Mouse (Mus musculus) heart, embryonic 14.5 days (tissue): ENCODE measurements around the gene Actr1b. TPM values are rescaled to one million over a fixed set of nuclear protein-coding genes. Genes with fewer than 3 reads are reported as not detected.
A peak's percentile ranks its signal among the peaks of the same experiment; 100 is the strongest.

Experiments
- ATAC-seq: fragments of 200-750 bp; cut with Nextera tagmentation; 2 replicates; pipeline ENCODE4 v1.8.0; 2017; ENCODE audit warnings: low read depth, moderate TSS enrichment; ENCODE audit not compliant: insufficient number of reproducible peaks, insufficient read depth, low FRiP score
- H3K27ac ChIP-seq, 2 experiments: fragments of 200-500 bp in 1 of 2; fragments of 300-500 bp in 1 of 2; sonication (generic) in 1 of 2; replicated peaks in 1 of 2; 2 replicates each; pipeline ENCODE4 v1.5.1; 2012 to 2014; ENCODE audit warnings: low read depth in 2 of 2, low read length in 2 of 2, control low read depth in 1 of 2, mild to moderate bottlenecking in 1 of 2, mixed read lengths in 1 of 2; ENCODE audit not compliant: control insufficient read depth in 1 of 2, insufficient read depth in 1 of 2
- H3K27me3 ChIP-seq: fragments of 300-500 bp; sonication (generic); 2 replicates; pipeline ENCODE4 v1.6.1; 2014; ENCODE audit warnings: mild to moderate bottlenecking, low read length, control low read depth; ENCODE audit not compliant: control insufficient read depth, insufficient read depth
- H3K36me3 ChIP-seq: fragments of 300-500 bp; sonication (generic); 2 replicates; pipeline ENCODE4 v1.6.1; 2014; ENCODE audit warnings: mild to moderate bottlenecking, control low read depth, low read length, mixed read lengths; ENCODE audit not compliant: control insufficient read depth, insufficient read depth
- H3K4me1 ChIP-seq, 2 experiments: fragments of 200-500 bp in 1 of 2; fragments of 300-500 bp in 1 of 2; sonication (generic) in 1 of 2; 2 replicates each; pipeline ENCODE4 v1.6.1; 2012 to 2014; ENCODE audit warnings: low read length in 2 of 2, control low read depth in 1 of 2, mixed read lengths in 1 of 2; ENCODE audit not compliant: control insufficient read depth in 2 of 2, insufficient read depth in 2 of 2
- H3K4me2 ChIP-seq: fragments of 300-500 bp; sonication (generic); 2 replicates; pipeline ENCODE4 v1.6.1; 2014; ENCODE audit warnings: mild to moderate bottlenecking, low read length
- H3K4me3 ChIP-seq, 2 experiments: fragments of 200-500 bp in 1 of 2; fragments of 300-500 bp in 1 of 2; sonication (generic) in 1 of 2; 2 replicates each; pipeline ENCODE4 v1.5.1; 2012 to 2014; ENCODE audit warnings: low read length in 2 of 2, mild to moderate bottlenecking in 2 of 2, control low read depth in 1 of 2, low read depth in 1 of 2, moderate library complexity in 1 of 2; ENCODE audit not compliant: control insufficient read depth in 1 of 2, insufficient read depth in 1 of 2
- H3K9ac ChIP-seq: fragments of 300-500 bp; sonication (generic); 2 replicates; pipeline ENCODE4 v1.6.1; 2014; ENCODE audit warnings: mild to moderate bottlenecking, low read length
- H3K9me3 ChIP-seq: fragments of 300-500 bp; sonication (generic); 2 replicates; pipeline ENCODE4 v1.6.1; 2016; ENCODE audit warnings: low read length, control low read depth; ENCODE audit not compliant: control insufficient read depth
- WGBS: fragments of 180-500 bp; shearing (Covaris S2); extraction: QIAGEN DNeasy Blood & Tissue Kit; methylation state at CpG from one replicate; pipeline ENCODE4 v1.1.7; 2014; 5-methylcytosine and 5-hydroxymethylcytosine counted together
- polyA plus RNA-seq: library from polyadenylated mRNA; unstranded; fragments of >200 nt; fragmentation: Nextera tagmentation; extraction: Ambion mirVana; gene quantifications from 2 replicates; pipeline ENCODE4 v1.2.1, GENCODE M21; 2014

The Actr1b gene
- polyA plus RNA-seq, 1 experiment from 2014 or later = 74.4 TPM

- no peak overlapping the region for H3K4me3 ChIP-seq
- H3K4me1 ChIP-seq = no peaks in the 10 kb centered on the region
- no peak for ATAC-seq
- H3K27me3 ChIP-seq = no peaks in the 10 kb centered on the region
- 73% methylated on average over 16 of the region's 16 CpGs for WGBS
- no peaks in the 10 kb centered on the region for H3K9me3 ChIP-seq
- no peaks in the 10 kb centered on the region for H3K36me3 ChIP-seq
- no peak overlapping the region for H3K9ac ChIP-seq
- no peak overlapping the region for H3K4me2 ChIP-seq
- H3K27ac ChIP-seq = no peak overlapping the region
Observed at GRCm38 (mm10) chr1:36723146-36724056, 9.2 kb upstream of the Actr1b start.

- H3K27ac ChIP-seq = no peak overlapping the region
- no peaks in the 10 kb centered on the region for H3K27me3 ChIP-seq
- H3K9ac ChIP-seq = no peak overlapping the region
- no peaks in the 10 kb centered on the region for H3K36me3 ChIP-seq
- no peak for ATAC-seq
- H3K4me2 ChIP-seq = no peak overlapping the region
- H3K4me3 ChIP-seq = no peak overlapping the region
- WGBS = 79% methylated on average over 1 of the region's 1 CpGs
- H3K9me3 ChIP-seq = no peaks in the 10 kb centered on the region
- H3K4me1 ChIP-seq = no peaks in the 10 kb centered on the region
Observed at GRCm38 (mm10) chr1:36718786-36719185, 4.6 kb upstream of the Actr1b start.

GRCm38 (mm10) chr1:36711104-36711503 lies 3.1 kb downstream of the Actr1b start:
- WGBS = 90% methylated on average over 2 of the region's 2 CpGs
- no peak for ATAC-seq
- Histone ChIP-seq H3K9me3 (0 out of 2 replicates have a peak, but pooled peaks cover 2% of the 10 kb centered on the region), H3K27me3 (no peaks in the 10 kb centered on the region), H3K9ac (no peak overlapping the region), H3K27ac (no peak overlapping the region), H3K4me2 (no peak overlapping the region), H3K4me3 (no peak overlapping the region), H3K36me3 (peaks cover 15% of the 10 kb centered on the region), H3K4me1 (peaks cover 4 to 22% of the 10 kb centered on the region in 2 experiments)

GRCm38 (mm10) chr1:36709854-36710280 lies 4.4 kb downstream of the Actr1b start, which contains the start of gene 4933424G06Rik:
Gene 4933424G06Rik, plus strand, starts transcription at chr1:36710149.
- Histone ChIP-seq H3K27ac (peak within 1 kb of the TSS; percentile 70 to 85), H3K4me3 (peak within 1 kb of the TSS; percentile 91 to 93), H3K27me3 (no peaks in the 10 kb centered on the region), H3K36me3 (peaks cover 27% of the 10 kb centered on the region), H3K9ac (peak within 1 kb of the TSS; percentile 91), H3K4me2 (peak within 1 kb of the TSS; percentile 85), H3K9me3 (0 out of 2 replicates have a peak, but pooled peaks cover 2% of the 10 kb centered on the region), H3K4me1 (peaks cover 4 to 22% of the 10 kb centered on the region in 2 experiments)
- ATAC-seq = peak; percentile 92
- WGBS = under 1% methylated on average over 29 of the region's 29 CpGs

DNA sequence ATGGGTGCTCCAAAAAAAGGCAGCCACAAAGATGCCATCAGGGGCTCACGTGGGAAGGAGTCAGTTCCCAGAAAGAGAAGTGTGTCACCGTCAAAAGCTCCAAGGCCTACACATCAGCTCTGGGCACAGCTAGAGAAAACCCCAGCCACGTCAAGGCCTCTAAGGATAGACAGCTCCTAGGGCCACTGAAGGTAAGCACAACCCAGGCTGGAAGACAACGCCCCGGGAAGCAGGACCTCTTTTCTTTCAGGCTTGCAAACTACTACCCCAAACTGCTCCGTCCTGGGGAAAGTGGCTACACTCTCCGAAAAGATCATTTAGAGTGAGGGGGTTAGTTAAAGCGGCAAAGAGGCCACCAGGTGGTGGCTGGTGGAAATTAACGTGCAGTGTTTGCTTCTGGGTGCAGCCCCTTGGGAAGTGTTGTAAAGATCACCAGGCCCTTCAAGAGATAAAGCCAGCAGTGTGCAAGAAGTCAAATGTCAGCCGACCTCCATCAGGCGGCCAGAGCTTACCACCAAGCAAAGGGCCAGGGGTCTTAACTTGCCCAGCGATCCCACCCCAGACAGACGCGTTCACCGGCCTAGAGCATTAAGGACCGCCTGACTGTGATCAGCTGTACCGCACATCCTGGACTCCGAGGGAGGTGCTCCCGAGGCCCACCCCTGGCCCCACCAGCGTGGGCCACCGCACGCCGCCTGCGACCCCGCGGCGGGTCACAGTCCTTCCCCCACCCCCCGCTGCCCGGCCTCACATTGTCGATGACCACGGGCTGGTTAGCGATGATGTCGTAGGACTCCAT lies 5.0 kb downstream of the Actr1b start:
- Histone ChIP-seq H3K4me2 (peak overlapping the region; percentile 85), H3K27ac (peak overlapping the region; percentile 70 to 85), H3K27me3 (no peaks in the 10 kb centered on the region), H3K36me3 (peaks cover 34% of the 10 kb centered on the region), H3K4me3 (peak overlapping the region; percentile 91 to 93), H3K4me1 (peaks cover 4 to 22% of the 10 kb centered on the region in 2 experiments), H3K9ac (peak overlapping the region; percentile 91), H3K9me3 (0 out of 2 replicates have a peak, but pooled peaks cover 2% of the 10 kb centered on the region)
- WGBS = 1% methylated on average over 33 of the region's 33 CpGs
- ATAC-seq = peak; percentile 72

GRCm38 (mm10) chr1:36708626-36709025 lies 5.6 kb downstream of the Actr1b start:
- peak overlapping the region; percentile 91 for H3K9ac ChIP-seq
- H3K4me3 ChIP-seq = peak overlapping the region; percentile 91 to 93
- H3K4me1 ChIP-seq = peaks cover 4 to 22% of the 10 kb centered on the region in 2 experiments
- peak overlapping the region; percentile 85 for H3K4me2 ChIP-seq
- H3K9me3 ChIP-seq = 0 out of 2 replicates have a peak, but pooled peaks cover under 1% of the 10 kb centered on the region
- peaks cover 40% of the 10 kb centered on the region for H3K36me3 ChIP-seq
- ATAC-seq = no peak
- peak overlapping the region in 1 of 2 experiments; percentile 85; a peak in 2 of 4 replicates for H3K27ac ChIP-seq
- no peaks in the 10 kb centered on the region for H3K27me3 ChIP-seq
- 80% methylated on average over 1 of the region's 1 CpGs for WGBS

- WGBS = 81% methylated on average over 3 of the region's 3 CpGs
- Histone ChIP-seq H3K27me3 (no peaks in the 10 kb centered on the region), H3K36me3 (peaks cover 48% of the 10 kb centered on the region), H3K9me3 (no peaks in the 10 kb centered on the region), H3K4me1 (peaks cover 4 to 22% of the 10 kb centered on the region in 2 experiments), H3K9ac (peak overlapping the region; percentile 91; the same call in 1 of the 2 replicates), H3K4me2 (no peak overlapping the region), H3K27ac (no peak overlapping the region), H3K4me3 (no peak overlapping the region)
- ATAC-seq = no peak
Observed at GRCm38 (mm10) chr1:36707797-36708196, 6.4 kb downstream of the Actr1b start.
